Mouse (Mus musculus) bone marrow macrophage, adult 2 months (primary cell): ENCODE data around the gene Otub1.

ENCODE experiments used
- CTCF ChIP-seq: IDR thresholded peaks from 2 replicates; pipeline ENCODE4 v1.5.1; 2012; ENCODE audit warnings: low read depth, mild to moderate bottlenecking, low read length, moderate library complexity
- POLR2A ChIP-seq: IDR thresholded peaks from 2 replicates; pipeline ENCODE4 v1.6.1; 2012; ENCODE audit warnings: mild to moderate bottlenecking, low read depth, low read length, borderline replicate concordance

DNA sequence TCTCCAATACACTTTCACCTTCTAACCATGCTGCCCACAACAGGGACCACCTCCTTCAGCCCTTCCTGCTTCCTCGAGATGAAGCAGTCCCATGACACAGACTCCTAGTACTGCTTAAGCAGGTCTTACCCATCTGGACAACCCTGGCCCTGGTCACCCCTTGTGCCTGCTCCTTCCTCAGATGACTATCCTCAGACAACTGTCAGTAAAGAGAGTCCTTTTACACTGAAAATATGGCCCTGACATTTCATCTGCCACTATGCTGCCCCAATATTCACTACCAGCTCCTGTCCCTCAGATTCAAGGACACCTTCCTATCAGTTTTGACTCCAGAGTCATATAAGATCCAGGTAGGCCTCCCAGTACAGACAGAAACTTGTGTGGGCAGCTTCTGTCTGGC, 5.7 kb downstream of the Otub1 start:
- TF ChIP-seq CTCF (no peak), POLR2A (no peak)
